Comparison of ENCODE assay signal across 25 mouse cellular contexts in genomic region chr7:98532981-98533380, GRCm38 (mm10).
"Had no signal": no experiment of that assay in that cellular context is flagged by ENCODE, and none has a peak within 500 bp of the region (broad histone marks: within the 10 kb centered on the region; RNA-seq: fewer than 3 reads in every experiment).

No protein-coding gene starts in this region.

- H3K36me3 ChIP-seq: heart, embryonic 10.5 days; heart, embryonic 12.5 days; hindbrain, embryonic 10.5 days; hindbrain, embryonic 12.5 days; intestine, embryonic 15.5 days; limb, embryonic 10.5 days; limb, embryonic 12.5 days; liver, embryonic 13.5 days had no signal

- H3K27ac ChIP-seq: heart, embryonic 10.5 days; hindbrain, embryonic 10.5 days; hindbrain, embryonic 12.5 days; hindbrain, embryonic 14.5 days; intestine, embryonic 15.5 days; layer of hippocampus, adult 2 months; left cerebral cortex, adult 2 months; limb, embryonic 10.5 days; limb, embryonic 12.5 days; liver, embryonic 13.5 days had no signal

- DNase-seq: gastrocnemius, adult 2 months; gastrocnemius, postnatal 10 days; gastrocnemius, postnatal 25 days; heart, adult 18-20 months; heart, postnatal 10 days; heart, postnatal 4 days; kidney, adult 18-20 months; kidney, adult 8-10 months; kidney, postnatal 10 days; kidney, postnatal 25 days; kidney, postnatal 4 days; liver; liver, embryonic 13.5 days had no signal

- H3K27me3 ChIP-seq: heart, embryonic 12.5 days; hindbrain, embryonic 12.5 days; intestine, embryonic 15.5 days; limb, embryonic 12.5 days had no signal

- ATAC-seq: hindbrain, embryonic 16.5 days; intestine, embryonic 15.5 days; intestine, postnatal 0 days had no signal

- H3K4me3 ChIP-seq: gastrocnemius, adult 2 months; heart, embryonic 10.5 days; heart, embryonic 12.5 days; hindbrain, embryonic 10.5 days; hindbrain, embryonic 12.5 days; intestine, embryonic 15.5 days; layer of hippocampus, adult 2 months; left cerebral cortex, adult 2 months; limb, embryonic 10.5 days; limb, embryonic 12.5 days; liver, embryonic 13.5 days had no signal

- H3K9me3 ChIP-seq: heart, embryonic 10.5 days; heart, embryonic 12.5 days; hindbrain, embryonic 10.5 days; hindbrain, embryonic 12.5 days; intestine, embryonic 15.5 days; limb, embryonic 10.5 days; limb, embryonic 12.5 days; liver, embryonic 13.5 days had no signal
